ENCODE assay signal across 28 mouse cellular contexts in the genomic region with DNA sequence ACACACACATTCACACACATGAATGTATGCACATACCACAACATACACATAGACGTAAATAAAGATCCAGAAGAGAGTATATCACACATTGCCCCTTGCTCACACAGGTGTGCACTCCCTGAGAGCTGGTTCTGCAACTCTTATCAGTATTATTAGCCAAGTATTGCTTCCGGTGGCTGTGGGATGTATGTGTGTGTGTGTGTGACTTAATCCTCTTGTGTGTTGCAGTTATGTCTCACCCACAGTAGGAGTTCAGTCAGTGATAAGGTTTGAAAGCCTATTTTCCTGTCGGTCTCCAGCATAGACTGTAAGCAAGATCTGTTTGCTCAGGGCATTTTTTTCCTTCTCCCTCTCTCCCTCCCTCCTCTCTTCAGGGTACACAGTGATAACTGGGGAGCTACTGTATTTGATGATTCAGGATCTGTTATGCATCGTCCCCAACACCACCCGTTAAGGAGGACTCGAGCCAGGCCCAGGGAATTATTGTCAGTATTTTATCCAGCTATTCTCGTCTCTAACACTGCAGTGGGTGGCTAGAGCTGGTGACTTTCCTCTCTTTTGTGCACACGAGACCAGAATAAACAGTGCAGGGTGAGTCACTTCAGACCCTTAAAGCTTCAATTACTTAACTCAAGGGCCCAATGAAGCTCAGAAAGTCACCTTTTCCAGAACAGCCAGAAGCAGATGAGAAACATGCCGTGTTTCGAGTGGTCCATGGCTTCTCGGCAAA.
DNase-seq lines count a peak whose midpoint lies in the region; ATAC-seq and TF ChIP-seq lines count a peak whose summit lies in the region.
"Had no signal": no experiment of that assay in that cellular context is flagged by ENCODE, and none has a peak within 500 bp of the region (broad histone marks: within the 10 kb centered on the region; RNA-seq: fewer than 3 reads in every experiment).

No protein-coding gene starts in this region.

- peak overlapping the region; percentile 28; the same call in 1 of the 2 replicates for H3K27ac ChIP-seq in left cerebral cortex, adult 2 months
- peak overlapping the region; percentile 93 for H3K27ac ChIP-seq in olfactory bulb, adult 2 months (ENCODE audit: insufficient read depth, low read depth, low read length)
- H3K27ac ChIP-seq: embryonic facial prominence, embryonic 15.5 days; forebrain, embryonic 10.5 days; heart, adult 2 months; heart, embryonic 13.5 days; limb, embryonic 13.5 days; liver, embryonic 13.5 days; macrophage; neural tube, embryonic 13.5 days had no signal

- 49% methylated on average over 11 of the region's 11 CpGs for WGBS in lung, adult 2 months
- 27% methylated on average over 11 of the region's 11 CpGs for WGBS in olfactory bulb, adult 2 months

- no peak for TF ChIP-seq CTCF in left cerebral cortex, adult 2 months (IDR thresholded peaks at IDR 0.05)
- TF ChIP-seq CTCF in lung, adult 2 months (IDR thresholded peaks at IDR 0.05; ENCODE audit: insufficient read depth, low read length) = no peak
- no peak for TF ChIP-seq CTCF in olfactory bulb, adult 2 months (IDR thresholded peaks at IDR 0.05; ENCODE audit: insufficient read depth, low read depth, low read length)

- ATAC-seq in erythroblast, adult 5-6 weeks (replicated peaks; ENCODE audit: low FRiP score, poor library complexity, severe bottlenecking) = no peak
- ATAC-seq in granulocyte monocyte progenitor cell, adult 5-6 weeks (replicated peaks; ENCODE audit: poor library complexity, severe bottlenecking) = no peak
- ATAC-seq: forebrain, embryonic 16.5 days; intestine, postnatal 0 days; midbrain, embryonic 16.5 days; Patski had no signal

- H3K4me1 ChIP-seq in lung, adult 2 months (ENCODE audit: control insufficient read depth, insufficient read depth, low read length) = no peaks in the 10 kb centered on the region
- peaks cover 21% of the 10 kb centered on the region for H3K4me1 ChIP-seq in olfactory bulb, adult 2 months (ENCODE audit: control insufficient read depth, insufficient read depth, low read length)
- H3K4me1 ChIP-seq: liver, embryonic 13.5 days had no signal

- no peak for DNase-seq in left cerebral cortex, adult 2 months (ENCODE audit: extremely low spot score in 1 of 2, low spot score in 2 of 2)
- no peak for DNase-seq in left cerebral cortex, adult 11 months (ENCODE audit: low spot score)
- peak; percentile 6 for DNase-seq in lung, postnatal 25 days (ENCODE audit: low spot score)
- no peak for DNase-seq in lung, adult 2 months
- DNase-seq: adrenal gland, postnatal 36 days; B cell, adult 2 months; cerebellum, adult 11 months; cerebellum, adult 9-11 months; gastrocnemius, postnatal 25 days; heart, adult 2 months; heart, postnatal 14 days; kidney, postnatal 25 days; liver, embryonic 13.5 days; thymus, postnatal 25 days had no signal

- intact Hi-C loops in left cerebral cortex, adult 2 months (cut with DNase I) = no loop called here

- TF ChIP-seq POLR2A in lung, adult 2 months (IDR thresholded peaks at IDR 0.05; ENCODE audit: borderline replicate concordance, extremely low read depth, low read depth, low read length) = no peak
- no peak for TF ChIP-seq POLR2A in olfactory bulb, adult 2 months (IDR thresholded peaks at IDR 0.05; ENCODE audit: insufficient read depth, low read depth, low read length)

- no peak overlapping the region for H3K4me3 ChIP-seq in left cerebral cortex, adult 2 months
- H3K4me3 ChIP-seq in lung, adult 2 months (replicated peaks; ENCODE audit: extremely low read depth, low read depth, low read length) = no peak overlapping the region
- H3K4me3 ChIP-seq in olfactory bulb, adult 2 months (ENCODE audit: insufficient read depth, low read depth, low read length) = no peak overlapping the region
- H3K4me3 ChIP-seq: embryonic facial prominence, embryonic 15.5 days; forebrain, embryonic 10.5 days; heart, adult 2 months; heart, embryonic 13.5 days; limb, embryonic 13.5 days; liver, embryonic 13.5 days; myocyte; neural tube, embryonic 13.5 days had no signal
